Mouse (Mus musculus) olfactory bulb, adult 2 months (tissue): ENCODE data around the gene Chrnb4. TPM values are rescaled to one million over a fixed set of nuclear protein-coding genes. Genes with fewer than 3 reads are reported as not detected.

ENCODE experiments used
- H3K27ac ChIP-seq: fragments of 200-500 bp; 2 replicates; pipeline ENCODE4 v1.5.1; 2012; ENCODE audit warnings: low read depth, low read length; ENCODE audit not compliant: insufficient read depth
- H3K4me1 ChIP-seq: fragments of 200-500 bp; 2 replicates; pipeline ENCODE4 v1.6.1; 2012; ENCODE audit warnings: low read length; ENCODE audit not compliant: control insufficient read depth, insufficient read depth
- H3K4me3 ChIP-seq: fragments of 200-500 bp; 2 replicates; pipeline ENCODE4 v1.5.1; 2012; ENCODE audit warnings: mild to moderate bottlenecking, low read depth, low read length, moderate library complexity; ENCODE audit not compliant: insufficient read depth
- CTCF ChIP-seq: fragments of 200-500 bp; IDR thresholded peaks from 2 replicates; pipeline ENCODE4 v1.5.1; 2012; ENCODE audit warnings: low read depth, mild to moderate bottlenecking, low read length, moderate library complexity; ENCODE audit not compliant: insufficient read depth
- POLR2A ChIP-seq: fragments of 200-500 bp; IDR thresholded peaks from 2 replicates; pipeline ENCODE4 v1.6.1; 2012; ENCODE audit warnings: mild to moderate bottlenecking, low read depth, low read length, moderate library complexity; ENCODE audit not compliant: insufficient read depth
- WGBS: fragments of 180-500 bp; shearing (Covaris S2); methylation state at CpG from one replicate; pipeline ENCODE4 v1.1.7; 2018; 5-methylcytosine and 5-hydroxymethylcytosine counted together
- polyA plus RNA-seq: library from polyadenylated mRNA; stranded (reverse); fragments of >200 nt; gene quantifications from 2 replicates; pipeline ENCODE4 v1.2.4, GENCODE M21; 2012; ENCODE audit warnings: low replicate concordance; ENCODE audit not compliant: missing spikeins, insufficient read depth, insufficient read length

Chrnb4 gene
- polyA plus RNA-seq, 1 experiment, result not detected

GRCm38 (mm10) chr9:55058067-55058466 lies 9.5 kb upstream of the Chrnb4 start:
- no peaks in the 10 kb centered on the region for H3K4me1 ChIP-seq
- WGBS, result 95% methylated on average over 4 of the region's 4 CpGs
- H3K27ac ChIP-seq, result no peak overlapping the region
- TF ChIP-seq CTCF, result no peak
- no peak for TF ChIP-seq POLR2A
- H3K4me3 ChIP-seq, result no peak overlapping the region

- 90% methylated on average over 2 of the region's 2 CpGs for WGBS
- no peaks in the 10 kb centered on the region for H3K4me1 ChIP-seq
- no peak overlapping the region for H3K27ac ChIP-seq
- TF ChIP-seq POLR2A (no peak), CTCF (no peak)
- H3K4me3 ChIP-seq, result no peak overlapping the region
Observed at GRCm38 (mm10) chr9:55055386-55055930, 6.9 kb upstream of the Chrnb4 start.

- 2% methylated on average over 3 of the region's 3 CpGs for WGBS
- TF ChIP-seq CTCF (no peak), POLR2A (no peak)
- Histone ChIP-seq H3K4me3 (no peak overlapping the region), H3K4me1 (peaks cover 9% of the 10 kb centered on the region), H3K27ac (no peak overlapping the region)
Observed at GRCm38 (mm10) chr9:55046764-55047163, 1.8 kb downstream of the Chrnb4 start.

GRCm38 (mm10) chr9:55045001-55045400 lies 3.6 kb downstream of the Chrnb4 start:
- TF ChIP-seq POLR2A, result no peak
- no peak for TF ChIP-seq CTCF
- Histone ChIP-seq H3K27ac (no peak overlapping the region), H3K4me3 (no peak overlapping the region), H3K4me1 (peaks cover 14% of the 10 kb centered on the region)
- WGBS, result 66% methylated on average over 2 of the region's 2 CpGs

- TF ChIP-seq CTCF (no peak), POLR2A (no peak)
- peaks cover 15% of the 10 kb centered on the region for H3K4me1 ChIP-seq
- WGBS, result 54% methylated on average over 8 of the region's 8 CpGs
- no peak overlapping the region for H3K4me3 ChIP-seq
- no peak overlapping the region for H3K27ac ChIP-seq
Observed at GRCm38 (mm10) chr9:55043688-55044087, 4.9 kb downstream of the Chrnb4 start.

GRCm38 (mm10) chr9:55041389-55041788 lies 7.2 kb downstream of the Chrnb4 start:
- Histone ChIP-seq H3K27ac (no peak overlapping the region), H3K4me3 (no peak overlapping the region), H3K4me1 (peaks cover 7% of the 10 kb centered on the region; the same call in 1 of the 2 replicates)
- TF ChIP-seq CTCF (no peak), POLR2A (no peak)
- WGBS, result 78% methylated on average over 2 of the region's 2 CpGs

- no peak overlapping the region for H3K4me3 ChIP-seq
- H3K4me1 ChIP-seq, result peaks cover 7% of the 10 kb centered on the region; the same call in 1 of the 2 replicates
- TF ChIP-seq POLR2A (no peak), CTCF (no peak)
- H3K27ac ChIP-seq, result no peak overlapping the region
- 55% methylated on average over 5 of the region's 5 CpGs for WGBS
Observed at GRCm38 (mm10) chr9:55039983-55040382, 8.6 kb downstream of the Chrnb4 start.

- no peak overlapping the region for H3K27ac ChIP-seq
- no peak overlapping the region for H3K4me3 ChIP-seq
- TF ChIP-seq CTCF (no peak), POLR2A (no peak)
- peaks cover 7% of the 10 kb centered on the region; the same call in 1 of the 2 replicates for H3K4me1 ChIP-seq
- 78% methylated on average over 8 of the region's 8 CpGs for WGBS
Observed at GRCm38 (mm10) chr9:55038948-55039347, 9.6 kb downstream of the Chrnb4 start.

- Histone ChIP-seq H3K4me1 (no peaks in the 10 kb centered on the region), H3K27ac (no peak overlapping the region), H3K4me3 (no peak overlapping the region)
- WGBS, result 62% methylated on average over 6 of the region's 6 CpGs
- TF ChIP-seq CTCF (no peak), POLR2A (no peak)
Observed at GRCm38 (mm10) chr9:55031435-55032167, 17.0 kb downstream of the Chrnb4 start.
